Mouse (Mus musculus) NIH3T3 (cell line): ENCODE data around the gene 1700014D04Rik.
"Not testable (repeated sequence)": the region's sequence is repeated elsewhere in the genome, so short reads cannot be mapped to it uniquely, and the experiment has no call there.

Experiments used
- DNase-seq: peaks from one replicate; pipeline ENCODE4 v3.0.0-alpha.2; 2012; ENCODE audit warnings: low read depth

Gene 1700014D04Rik

DNA sequence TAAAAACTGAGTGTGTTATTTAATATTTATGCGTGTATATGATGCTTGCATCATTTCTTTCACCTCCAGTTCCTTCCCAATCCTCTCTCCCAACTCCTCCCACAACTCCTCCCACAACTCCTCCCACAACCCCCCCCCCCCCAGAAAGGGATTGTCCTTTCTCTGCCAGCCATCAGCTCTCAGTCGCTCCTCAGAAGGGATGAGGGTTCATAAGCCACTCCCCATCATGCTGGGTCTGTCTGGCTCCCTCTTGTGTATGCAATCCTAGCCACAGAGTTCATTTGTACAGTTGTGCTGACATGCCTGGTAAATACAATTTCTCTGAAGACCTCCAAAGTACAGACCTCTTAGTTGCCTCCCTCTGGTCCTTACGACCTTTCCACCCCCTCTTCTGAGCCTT lies 11.4 kb downstream of the 1700014D04Rik start:
- peak; percentile 64 for DNase-seq

DNA sequence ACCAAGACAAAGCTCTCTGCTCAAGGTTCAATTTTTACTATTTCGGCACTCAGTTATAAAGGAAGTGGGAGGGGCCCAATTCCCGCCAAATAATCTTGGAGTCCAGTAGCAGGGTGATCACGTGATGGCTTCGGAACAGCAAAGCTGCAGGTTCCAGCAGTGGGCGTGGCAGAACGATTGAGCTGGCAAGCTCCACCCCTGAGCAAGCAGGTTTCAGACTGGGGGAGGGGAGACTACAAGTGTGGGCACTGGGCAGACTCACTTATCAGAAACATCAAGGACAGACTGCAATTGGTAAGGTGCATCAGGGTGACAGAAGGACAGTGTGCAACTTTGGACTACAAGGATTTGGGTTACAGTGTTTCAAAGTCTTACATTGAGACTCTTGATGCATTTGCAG lies 12.2 kb downstream of the 1700014D04Rik start:
- not testable (repeated sequence) for DNase-seq

DNA sequence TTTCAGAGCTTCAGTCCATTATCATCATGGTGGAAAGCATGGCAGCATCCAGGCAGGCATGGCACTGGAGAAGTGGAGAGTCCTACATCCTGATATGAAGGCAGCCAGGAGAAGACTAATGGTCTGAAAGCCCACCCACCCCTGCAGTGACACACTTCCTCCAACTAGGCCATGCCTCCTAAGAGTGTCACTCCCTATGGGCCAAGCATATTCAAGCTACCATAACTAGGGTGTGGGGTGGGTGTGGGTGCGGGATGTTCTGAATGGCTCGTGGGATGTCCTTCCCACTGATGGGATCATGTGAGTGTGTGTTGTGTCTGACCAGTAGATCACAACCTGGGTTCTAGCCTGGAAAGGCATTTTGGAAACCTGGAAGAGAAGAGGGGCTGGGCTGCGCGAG lies 12.6 kb downstream of the 1700014D04Rik start:
- no peak for DNase-seq

DNA sequence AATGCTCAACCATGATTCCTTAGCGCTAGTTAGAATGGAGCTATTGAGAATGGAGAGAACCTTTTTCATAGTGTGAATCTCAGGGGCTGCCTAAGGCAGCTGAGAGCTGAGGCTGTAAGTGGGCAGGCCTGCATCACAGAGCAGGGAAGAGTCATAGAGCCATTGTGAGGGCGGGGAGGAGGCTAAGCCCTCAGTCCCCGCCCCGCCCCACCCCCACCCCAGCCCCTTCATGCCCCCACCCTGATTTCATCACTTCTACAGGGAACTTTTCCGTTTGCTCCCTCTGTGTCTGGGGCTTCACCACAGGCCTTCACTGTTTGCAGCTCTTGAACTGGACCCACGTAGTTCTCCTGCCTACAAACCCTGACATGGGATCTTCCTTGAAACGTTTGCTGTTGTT lies 14.9 kb downstream of the 1700014D04Rik start, which contains the start of gene Spata31d1d:
Gene Spata31d1d (minus strand): TSS at position 101 of the 400 bp plus-strand sequence.
- DNase-seq: no peak

DNA sequence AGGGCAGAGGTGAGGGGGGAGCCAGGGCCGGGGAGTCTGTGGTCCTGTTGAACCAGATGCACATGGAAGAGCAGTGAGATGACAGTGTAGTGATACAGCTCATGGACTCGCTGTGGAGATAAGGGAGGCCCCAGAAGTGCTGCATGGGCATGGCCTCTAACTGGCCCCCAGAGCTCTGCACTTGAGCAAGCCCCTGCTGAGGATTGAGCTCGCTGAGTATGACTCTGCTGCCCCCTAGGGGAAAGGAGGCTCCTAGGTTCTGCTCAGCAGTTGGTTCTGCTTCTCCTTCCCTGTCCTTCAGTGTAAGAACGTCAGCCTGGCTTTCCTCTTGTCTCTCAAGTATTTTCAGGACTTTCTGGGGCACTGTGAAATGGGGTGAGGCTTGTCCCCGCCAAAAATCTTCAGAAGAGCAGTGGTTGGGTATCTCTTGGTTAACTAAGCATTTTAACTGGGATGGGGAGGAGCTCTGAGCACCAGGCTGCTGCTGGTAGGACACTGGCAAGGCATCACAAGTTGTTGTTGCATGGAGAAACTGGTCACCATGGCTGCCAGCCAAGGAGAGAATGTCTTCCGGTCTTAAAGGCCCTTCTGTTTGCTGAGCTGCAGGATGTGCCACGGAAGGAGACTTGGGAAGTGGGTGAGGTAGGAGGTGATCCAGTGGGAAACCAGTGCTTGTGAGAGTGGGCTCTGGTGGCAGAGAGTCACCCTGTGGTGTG lies 18.0 kb downstream of the 1700014D04Rik start:
- peak; percentile 86 for DNase-seq

DNA sequence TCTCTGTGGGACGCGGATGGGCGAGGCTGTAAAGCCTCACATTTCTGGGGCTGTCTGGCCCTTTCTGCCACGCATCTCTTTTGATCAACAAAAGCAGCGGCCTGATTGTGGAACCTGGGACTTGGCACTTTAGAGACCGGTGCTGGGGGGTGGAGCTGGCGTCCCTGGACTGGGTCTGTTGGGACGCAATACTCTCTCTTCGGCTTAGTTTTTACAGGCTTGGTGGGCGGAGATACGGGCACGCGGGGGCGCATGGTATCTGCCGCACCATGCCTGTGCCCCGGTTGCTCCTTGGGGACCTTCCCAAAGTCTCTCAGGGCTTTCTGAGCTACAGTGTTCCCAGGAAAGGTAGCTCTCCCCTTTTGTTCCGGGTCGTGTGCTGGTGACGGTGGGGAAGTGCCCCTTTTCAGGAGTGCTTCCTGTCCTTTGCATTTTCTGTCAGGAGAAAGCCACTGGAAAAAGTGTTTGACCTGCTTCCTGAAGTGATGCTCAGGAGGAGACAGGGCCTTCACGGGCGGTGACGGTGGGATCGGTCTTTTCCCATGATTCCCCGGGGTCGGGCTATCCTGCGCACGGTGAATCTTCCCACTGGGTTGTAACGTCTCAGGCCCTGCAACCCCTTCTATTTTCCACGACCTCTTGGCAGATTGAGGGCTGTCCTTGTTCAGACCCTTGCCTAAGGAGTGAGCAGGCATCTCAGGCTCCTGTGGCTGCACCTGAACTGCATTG lies 20.2 kb downstream of the 1700014D04Rik start:
- DNase-seq: no peak

DNA sequence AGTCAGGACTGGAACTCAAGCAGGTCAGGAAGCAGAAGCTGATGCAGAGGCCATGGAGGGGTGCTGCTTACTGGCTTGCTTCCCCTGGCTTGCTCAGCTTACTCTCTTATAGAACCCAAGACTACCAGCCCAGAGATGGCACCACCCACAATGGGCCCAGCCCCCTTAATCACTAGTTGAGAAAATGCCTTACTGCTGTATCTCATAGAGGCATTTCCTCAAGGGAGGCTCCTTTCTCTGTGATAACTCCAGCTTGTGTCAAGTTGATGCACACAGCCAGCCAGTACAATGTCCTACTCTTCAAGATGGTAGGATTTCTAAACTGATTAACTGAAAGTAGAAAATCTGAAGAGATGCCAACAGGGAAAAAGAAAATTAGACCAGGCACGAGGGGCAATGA lies 24.5 kb downstream of the 1700014D04Rik start:
- not testable (repeated sequence) for DNase-seq

DNA sequence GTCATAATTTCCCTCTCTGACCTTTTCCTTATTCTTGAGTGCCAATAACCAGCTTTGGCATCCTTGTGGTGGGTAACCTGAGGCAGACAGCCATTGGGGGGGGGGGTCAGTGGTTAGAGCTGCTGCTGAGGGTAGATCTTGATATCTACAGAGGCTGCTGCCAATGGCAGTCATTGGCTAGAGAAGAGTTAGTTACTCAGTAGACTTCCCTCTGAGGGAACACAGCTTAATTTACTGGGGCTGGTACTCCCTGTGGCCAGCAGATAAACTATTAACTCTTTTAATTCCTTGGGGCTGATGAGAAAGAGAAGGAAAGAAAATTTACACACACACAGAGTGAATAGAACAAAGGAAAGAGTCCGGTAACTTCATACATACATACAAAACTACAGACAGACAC lies 27.1 kb downstream of the 1700014D04Rik start:
- DNase-seq: no peak

DNA sequence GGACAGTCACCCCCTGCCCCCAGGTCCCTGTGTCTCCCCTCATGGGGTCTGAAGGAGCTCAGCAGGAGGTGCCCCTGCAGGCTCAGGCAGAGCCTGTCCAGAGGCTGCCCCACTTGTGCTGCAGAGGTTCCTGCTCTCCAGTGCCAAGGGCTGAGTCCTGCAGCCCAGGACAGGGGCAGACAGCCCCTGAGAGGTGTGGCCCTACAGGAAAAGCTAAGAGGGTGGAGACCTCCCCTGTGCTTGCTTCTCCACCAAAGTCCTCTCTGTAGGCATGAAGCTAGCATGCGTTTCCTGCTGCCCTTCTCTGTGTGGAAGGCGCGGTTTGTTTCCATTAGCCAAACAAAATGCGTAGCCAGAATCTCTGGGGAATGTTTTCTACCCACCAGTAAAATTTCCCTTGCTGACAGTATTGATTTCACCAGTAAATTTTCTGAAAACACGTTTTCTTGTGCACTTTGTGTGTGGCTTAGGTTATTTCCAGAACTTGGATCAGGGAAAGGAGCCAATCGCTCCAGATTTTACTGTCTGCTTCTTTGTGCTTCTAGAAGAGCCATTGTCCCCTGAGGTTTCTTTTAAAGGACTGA lies 27.6 kb downstream of the 1700014D04Rik start:
- peak; percentile 3 for DNase-seq

DNA sequence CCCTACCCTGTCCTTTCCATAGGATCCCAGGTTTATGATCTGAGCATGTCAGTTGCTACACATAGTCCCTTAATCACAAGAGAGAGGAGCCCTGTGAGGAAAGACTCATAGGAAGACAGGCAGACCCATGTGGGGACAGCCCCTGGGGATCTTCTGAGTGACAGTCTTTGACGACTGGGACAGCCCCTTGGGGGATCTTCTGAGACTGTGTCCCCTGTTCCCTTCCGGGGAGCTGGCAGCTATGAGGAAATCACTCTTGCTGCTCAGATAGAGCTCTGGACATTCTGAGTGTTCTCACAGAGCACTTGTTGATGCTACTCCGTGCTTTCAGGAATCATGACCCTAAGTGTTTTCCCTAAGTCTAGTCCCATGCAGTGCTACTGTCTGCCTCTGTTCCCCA lies 32.8 kb downstream of the 1700014D04Rik start:
- no peak for DNase-seq

DNA sequence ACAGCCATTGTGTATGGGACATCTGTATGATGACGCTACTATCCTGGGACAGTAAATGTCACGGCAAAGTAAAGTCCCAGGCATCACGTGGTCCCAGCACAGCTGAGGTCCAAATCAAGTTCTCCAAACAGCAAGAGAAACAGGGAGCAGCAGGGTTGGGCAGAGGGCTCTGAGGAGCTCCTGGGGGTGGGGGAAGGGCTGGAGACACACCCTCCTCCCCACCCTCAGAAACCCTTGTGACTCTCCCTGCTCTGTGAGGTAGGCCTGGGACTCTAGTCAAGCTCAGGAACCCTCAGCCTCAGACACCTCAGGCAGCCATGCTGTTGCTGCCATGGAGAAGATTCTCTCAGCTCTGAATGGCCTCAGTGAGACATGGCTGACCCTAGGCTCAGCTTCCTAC lies 34.6 kb downstream of the 1700014D04Rik start, which contains the start of gene Spata31d1b:
Gene Spata31d1b (plus strand): TSS at position 301 of the 400 bp plus-strand sequence.
- not testable (repeated sequence) for DNase-seq

DNA sequence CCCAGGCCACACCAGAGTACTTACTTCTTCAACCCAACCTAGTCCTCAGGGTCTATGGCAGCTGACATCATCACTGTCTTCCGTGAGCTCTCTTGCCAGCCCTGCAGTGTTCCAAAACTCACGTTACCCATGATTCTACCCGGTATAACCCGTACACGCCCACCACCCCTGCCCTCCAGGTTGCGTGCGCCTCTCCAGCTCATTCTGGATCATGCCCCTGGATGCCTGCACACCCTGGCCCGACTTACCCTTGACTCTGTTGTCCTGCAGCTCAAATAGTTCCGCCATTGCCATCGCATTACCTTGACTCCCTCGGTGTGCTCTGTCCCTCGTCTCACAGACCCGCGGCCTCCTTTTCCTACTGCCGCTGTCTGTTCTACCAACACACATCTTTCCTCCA lies 36.3 kb downstream of the 1700014D04Rik start, which contains the start of gene Spata31d1a:
Gene Spata31d1a (minus strand): TSS at position 101 of the 400 bp plus-strand sequence.
- no peak for DNase-seq

DNA sequence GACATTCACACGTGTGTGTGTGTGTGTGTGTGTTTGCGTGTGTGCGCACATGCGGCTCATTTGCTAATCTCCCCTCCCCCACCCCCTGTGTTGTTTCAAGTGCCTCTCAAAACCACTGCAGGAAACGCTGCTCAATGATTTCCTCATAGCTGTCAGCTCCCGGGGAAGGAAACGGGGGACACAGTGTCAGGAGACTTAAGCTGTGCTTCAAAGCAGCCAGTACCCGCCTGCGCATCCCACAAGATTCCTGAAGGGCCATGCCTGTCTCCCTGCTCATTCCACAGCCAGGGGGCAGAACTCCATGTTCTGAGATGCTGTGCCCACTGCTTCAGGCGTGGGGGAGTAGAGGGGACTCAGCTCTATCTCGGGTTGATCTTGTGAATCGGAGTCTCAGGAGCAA lies 42.0 kb downstream of the 1700014D04Rik start:
- peak; percentile 4 for DNase-seq

DNA sequence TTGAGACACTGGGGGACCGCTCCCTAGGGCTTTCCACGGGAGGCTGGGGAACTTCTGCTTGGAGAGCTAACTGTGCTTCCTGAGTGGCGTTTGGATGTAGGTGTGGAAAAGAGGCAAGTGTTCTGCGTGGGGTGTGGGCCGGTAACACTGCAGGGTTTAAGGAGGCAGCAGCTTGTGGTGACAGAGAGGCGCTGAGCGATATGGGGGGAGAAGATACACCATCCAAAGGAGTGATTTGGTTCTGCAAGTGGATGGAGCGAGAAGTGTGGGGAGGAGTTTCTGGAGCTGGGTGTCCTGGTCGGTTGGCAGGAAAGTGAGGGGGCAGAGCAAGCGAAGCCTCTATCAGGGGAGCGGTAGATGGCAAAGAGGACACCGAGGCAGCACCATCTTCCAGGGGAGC lies 43.0 kb downstream of the 1700014D04Rik start:
- DNase-seq: no peak

DNA sequence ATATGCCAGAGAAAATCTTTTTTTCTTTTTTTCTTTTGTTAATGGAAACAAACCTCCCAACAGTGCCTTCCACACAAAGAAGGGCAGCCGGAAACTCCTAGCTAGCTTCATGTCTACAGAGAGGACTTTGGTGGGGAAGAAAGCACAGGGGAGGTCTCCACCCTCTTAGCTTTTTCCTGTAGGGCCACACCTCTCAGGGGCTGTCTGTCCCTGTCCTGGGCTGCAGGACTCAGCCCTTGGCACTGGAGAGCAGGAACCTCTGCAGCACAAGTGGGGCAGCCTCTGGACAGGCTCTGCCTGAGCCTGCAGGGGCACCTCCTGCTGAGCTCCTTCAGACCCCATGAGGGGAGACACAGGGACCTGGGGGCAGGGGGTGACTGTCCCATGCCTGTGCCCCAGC lies 46.4 kb downstream of the 1700014D04Rik start:
- not testable (repeated sequence) for DNase-seq

DNA sequence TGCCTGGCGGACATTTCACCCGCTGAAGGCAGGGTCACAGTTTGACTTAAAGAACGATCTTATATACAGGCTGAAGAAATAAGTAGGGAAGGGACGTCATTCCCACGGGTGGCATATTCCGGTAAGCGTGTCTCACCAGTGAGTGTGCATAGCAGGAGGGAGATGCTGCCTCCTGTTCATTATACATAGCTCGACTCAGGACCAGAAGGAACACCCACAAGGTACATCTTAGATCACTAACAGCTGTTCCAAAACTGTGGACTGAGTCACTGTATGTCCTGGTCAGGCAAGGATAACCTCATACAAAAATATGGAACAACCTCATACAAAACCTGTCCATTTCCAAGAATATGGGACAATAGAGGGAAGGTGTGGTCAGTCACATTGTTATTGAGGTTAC lies 47.4 kb downstream of the 1700014D04Rik start:
- no peak for DNase-seq

DNA sequence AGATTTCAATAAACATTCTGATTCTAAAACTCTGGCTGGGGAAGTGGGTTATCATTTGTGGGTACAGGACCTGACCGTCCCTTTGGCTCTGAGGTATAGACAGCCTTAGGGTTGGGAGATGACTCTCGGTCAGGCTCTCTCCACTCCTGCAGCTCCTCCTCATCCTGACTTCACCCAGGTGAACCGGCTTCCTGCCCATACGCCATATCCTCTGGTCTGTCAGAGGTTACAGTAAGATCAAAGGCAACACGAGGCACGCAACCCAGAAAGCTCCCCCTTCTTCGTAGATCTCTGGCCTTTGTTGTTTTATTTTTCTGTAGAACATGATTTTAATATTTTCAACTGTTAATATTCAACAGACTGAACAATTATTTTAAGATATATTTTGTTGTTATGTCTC lies 50.8 kb downstream of the 1700014D04Rik start:
- no peak for DNase-seq

DNA sequence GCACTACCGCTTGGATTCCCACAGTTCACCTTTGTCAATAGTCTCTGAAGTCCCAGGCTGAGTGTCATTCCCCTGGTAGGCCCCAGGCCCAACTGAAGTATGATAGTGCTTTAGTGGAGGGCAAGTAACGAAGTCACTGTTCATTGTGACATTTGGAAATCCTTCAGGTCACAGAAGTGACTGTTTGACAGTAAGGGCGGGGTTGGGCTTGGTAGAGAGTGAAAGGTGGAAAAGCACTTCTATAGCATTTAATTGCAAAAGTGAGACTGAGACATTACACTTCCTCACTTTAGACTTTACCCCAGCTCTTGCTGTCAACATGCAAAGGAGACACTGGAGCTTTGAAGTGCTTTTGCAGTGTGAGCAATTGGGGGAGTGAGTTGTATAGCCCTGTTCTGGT lies 52.5 kb downstream of the 1700014D04Rik start, which contains the start of gene 4921517D22Rik:
Gene 4921517D22Rik (minus strand): TSS at position 101 of the 400 bp plus-strand sequence.
- no peak for DNase-seq

DNA sequence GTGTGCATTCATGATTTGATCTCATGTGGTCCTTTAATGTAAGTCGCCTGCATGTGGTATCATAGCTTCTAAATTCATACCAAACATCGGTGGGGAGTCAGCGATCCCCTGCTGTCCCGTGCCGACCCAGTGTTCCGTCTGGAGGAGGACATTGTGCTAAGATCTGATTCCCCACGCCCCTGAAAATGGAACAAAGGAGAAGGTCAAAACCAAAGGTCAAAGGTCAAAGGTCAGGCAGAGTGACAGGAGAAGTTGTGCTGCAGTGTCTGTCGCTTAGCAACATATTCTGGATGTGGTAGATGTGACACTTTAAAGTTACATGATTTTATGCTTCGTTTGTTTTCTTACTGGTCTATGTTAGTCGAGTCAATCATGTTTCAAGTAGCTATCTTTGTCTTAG lies 55.1 kb downstream of the 1700014D04Rik start:
- no peak for DNase-seq
